Mouse (Mus musculus) MEL (cell line): ENCODE results near the gene Ppt2.

Experiments used
- CTCF ChIP-seq, 3 experiments: IDR thresholded peaks in 2 of 3; conservative IDR thresholded peaks in 1 of 3; 2 replicates each; pipeline ENCODE4 v1.5.1; 2011 to 2012; ENCODE audit warnings: low read length in 3 of 3, low read depth in 2 of 3, mild to moderate bottlenecking in 2 of 3, improper control_type of control experiment in 1 of 3, inconsistent platforms in 1 of 3, mixed read lengths in 1 of 3, moderate library complexity in 1 of 3; ENCODE audit not compliant: control insufficient read depth in 1 of 3, insufficient read depth in 1 of 3, poor library complexity in 1 of 3, severe bottlenecking in 1 of 3
- ETS1 ChIP-seq: IDR thresholded peaks from 2 replicates; pipeline ENCODE4 v1.6.1; 2012; ENCODE audit warnings: low read depth, mild to moderate bottlenecking, inconsistent platforms, low read length, improper control_type of control experiment, moderate library complexity
- JUND ChIP-seq: IDR thresholded peaks from 2 replicates; pipeline ENCODE4 v1.6.1; 2011; ENCODE audit warnings: low read depth, mild to moderate bottlenecking, improper control_type of control experiment, low read length
- MXI1 ChIP-seq: IDR thresholded peaks from 2 replicates; pipeline ENCODE4 v1.6.1; 2011; ENCODE audit warnings: mild to moderate bottlenecking, low read depth, low read length, improper control_type of control experiment
- POLR2AphosphoS2 ChIP-seq: IDR thresholded peaks from 2 replicates; pipeline ENCODE4 v1.6.1; 2011; ENCODE audit warnings: low read length, improper control_type of control experiment
- SIN3A ChIP-seq: IDR thresholded peaks from 2 replicates; pipeline ENCODE4 v1.6.1; 2012; ENCODE audit warnings: low read length, improper control_type of control experiment, inconsistent platforms
- USF1 ChIP-seq: IDR thresholded peaks from 2 replicates; pipeline ENCODE4 v1.6.1; 2014; ENCODE audit warnings: low read depth, mild to moderate bottlenecking, inconsistent platforms, low read length, improper control_type of control experiment, moderate library complexity
- ZMIZ1 ChIP-seq: IDR thresholded peaks from 2 replicates; pipeline ENCODE4 v1.6.1; 2012; ENCODE audit warnings: low read depth, mild to moderate bottlenecking, inconsistent platforms, low read length, improper control_type of control experiment, moderate library complexity
- ZNF384 ChIP-seq: IDR thresholded peaks from 2 replicates; pipeline ENCODE4 v1.6.1; 2012; ENCODE audit warnings: low read depth, mild to moderate bottlenecking, inconsistent platforms, low read length, improper control_type of control experiment

- no peak for TF ChIP-seq MXI1
- TF ChIP-seq POLR2AphosphoS2, result no peak
- TF ChIP-seq CTCF (IDR thresholded peaks at IDR 0.05 in 2 of 3, conservative IDR thresholded peaks at IDR 0.05 in 1 of 3; ENCODE audit: control insufficient read depth in 1 of 3, insufficient read depth in 1 of 3, low read depth in 2 of 3, low read length in 3 of 3, poor library complexity in 1 of 3, severe bottlenecking in 1 of 3), result no peak
- TF ChIP-seq JUND, result no peak
- TF ChIP-seq ZNF384, result no peak
- TF ChIP-seq ZMIZ1, result no peak
- no peak for TF ChIP-seq USF1
- TF ChIP-seq ETS1, result no peak
- TF ChIP-seq SIN3A, result no peak
These were observed 43.1 kb upstream of the Ppt2 start for GRCm38 (mm10) chr17:34671151-34672066.
